Comparison of ENCODE assay signal across 19 mouse cellular contexts in genomic region chr4:142292760-142293159, GRCm38 (mm10). TPM values are rescaled to one million over a fixed set of nuclear protein-coding genes. Genes with fewer than 3 reads are reported as not detected.
DNase-seq lines count a peak whose midpoint lies in the region; ATAC-seq lines count a peak whose summit lies in the region.
"Had no signal": no experiment of that assay in that cellular context is flagged by ENCODE, and none has a peak within 500 bp of the region (broad histone marks: within the 10 kb centered on the region; RNA-seq: fewer than 3 reads in every experiment).

No protein-coding gene starts in this region.

- 56% methylated on average over 7 of the region's 7 CpGs for WGBS in hindbrain, embryonic 13.5 days
- WGBS in hindbrain, embryonic 11.5 days = 81% methylated on average over 7 of the region's 7 CpGs
- WGBS in forebrain, embryonic 12.5 days = 55% methylated on average over 7 of the region's 7 CpGs
- 52% methylated on average over 7 of the region's 7 CpGs for WGBS in hindbrain, embryonic 14.5 days
- 41% methylated on average over 7 of the region's 7 CpGs for WGBS in neural tube, embryonic 15.5 days
- 82% methylated on average over 7 of the region's 7 CpGs for WGBS in embryonic facial prominence, embryonic 10.5 days

- no peak overlapping the region for H3K4me3 ChIP-seq in hindbrain, embryonic 13.5 days
- H3K4me3 ChIP-seq in hindbrain, embryonic 11.5 days (ENCODE audit: low read depth, low read length) = no peak overlapping the region
- H3K4me3 ChIP-seq in forebrain, embryonic 12.5 days (replicated peaks) = no peak overlapping the region
- no peak overlapping the region for H3K4me3 ChIP-seq in hindbrain, embryonic 14.5 days (replicated peaks; ENCODE audit: low read length)
- H3K4me3 ChIP-seq in neural tube, embryonic 15.5 days (replicated peaks) = no peak overlapping the region
- no peak overlapping the region for H3K4me3 ChIP-seq in embryonic facial prominence, embryonic 10.5 days
- H3K4me3 ChIP-seq: heart, embryonic 10.5 days; kidney, embryonic 15.5 days; limb, embryonic 15.5 days had no signal

- H3K4me2 ChIP-seq in hindbrain, embryonic 13.5 days = no peak overlapping the region
- no peak overlapping the region for H3K4me2 ChIP-seq in hindbrain, embryonic 11.5 days (replicated peaks; ENCODE audit: low read depth, low read length)
- 0 out of 2 replicates have a peak overlapping the region, but pooled peaks have one; percentile 4 for H3K4me2 ChIP-seq in forebrain, embryonic 12.5 days
- no peak overlapping the region for H3K4me2 ChIP-seq in hindbrain, embryonic 14.5 days (replicated peaks)
- H3K4me2 ChIP-seq in neural tube, embryonic 15.5 days = no peak overlapping the region
- H3K4me2 ChIP-seq: kidney, embryonic 15.5 days; limb, embryonic 15.5 days had no signal

- DNase-seq in hindbrain, embryonic 11.5 days (ENCODE audit: low spot score) = no peak
- DNase-seq in hindbrain, embryonic 14.5 days (ENCODE audit: low spot score) = no peak
- no peak for DNase-seq in thymus, postnatal 36 days
- DNase-seq in embryonic facial prominence, embryonic 10.5 days (ENCODE audit: low spot score) = no peak
- DNase-seq: adrenal gland, postnatal 36 days; cerebellum, adult 8-10 months; embryo, embryonic 11 days; gastrocnemius, postnatal 25 days; heart, postnatal 10 days; lung, postnatal 14 days had no signal

- H3K9ac ChIP-seq in hindbrain, embryonic 13.5 days = no peak overlapping the region
- H3K9ac ChIP-seq in hindbrain, embryonic 11.5 days (ENCODE audit: low read depth, low read length) = no peak overlapping the region
- H3K9ac ChIP-seq in forebrain, embryonic 12.5 days = no peak overlapping the region
- no peak overlapping the region for H3K9ac ChIP-seq in hindbrain, embryonic 14.5 days
- no peak overlapping the region for H3K9ac ChIP-seq in neural tube, embryonic 15.5 days (replicated peaks)
- H3K9ac ChIP-seq: kidney, embryonic 15.5 days; limb, embryonic 15.5 days had no signal

- no peaks in the 10 kb centered on the region for H3K36me3 ChIP-seq in hindbrain, embryonic 13.5 days
- no peaks in the 10 kb centered on the region for H3K36me3 ChIP-seq in hindbrain, embryonic 11.5 days (ENCODE audit: control insufficient read depth, insufficient read depth, low read length)
- H3K36me3 ChIP-seq in forebrain, embryonic 12.5 days (replicated peaks) = no peaks in the 10 kb centered on the region
- H3K36me3 ChIP-seq in hindbrain, embryonic 14.5 days (replicated peaks; ENCODE audit: control insufficient read depth, insufficient read depth) = no peaks in the 10 kb centered on the region
- H3K36me3 ChIP-seq in neural tube, embryonic 15.5 days = no peaks in the 10 kb centered on the region
- H3K36me3 ChIP-seq in embryonic facial prominence, embryonic 10.5 days (replicated peaks) = no peaks in the 10 kb centered on the region
- H3K36me3 ChIP-seq: heart, embryonic 10.5 days; kidney, embryonic 15.5 days; limb, embryonic 15.5 days had no signal

- peaks cover 46% of the 10 kb centered on the region for H3K4me1 ChIP-seq in hindbrain, embryonic 13.5 days (replicated peaks)
- H3K4me1 ChIP-seq in hindbrain, embryonic 11.5 days (replicated peaks; ENCODE audit: control insufficient read depth, insufficient read depth, low read length) = no peaks in the 10 kb centered on the region
- peaks cover 34% of the 10 kb centered on the region for H3K4me1 ChIP-seq in forebrain, embryonic 12.5 days
- H3K4me1 ChIP-seq in hindbrain, embryonic 14.5 days (replicated peaks; ENCODE audit: control insufficient read depth, insufficient read depth, low read length) = peaks cover 15% of the 10 kb centered on the region; the same call in 1 of the 2 replicates
- H3K4me1 ChIP-seq in neural tube, embryonic 15.5 days = peaks cover 22% of the 10 kb centered on the region
- H3K4me1 ChIP-seq in embryonic facial prominence, embryonic 10.5 days = peaks cover 27% of the 10 kb centered on the region
- H3K4me1 ChIP-seq: limb, embryonic 15.5 days had no signal

- ATAC-seq in hindbrain, embryonic 13.5 days (ENCODE audit: low FRiP score) = peak; percentile 61
- no peak for ATAC-seq in hindbrain, embryonic 11.5 days (ENCODE audit: low FRiP score)
- ATAC-seq in forebrain, embryonic 12.5 days (ENCODE audit: low FRiP score) = peak; percentile 73; the same call in 1 of the 2 replicates
- ATAC-seq in hindbrain, embryonic 14.5 days (ENCODE audit: low FRiP score) = peak; percentile 65
- ATAC-seq in neural tube, embryonic 15.5 days (ENCODE audit: low FRiP score) = peak; percentile 53; the same call in 1 of the 2 replicates
- ATAC-seq: activated CD4-positive, CD25-positive, alpha-beta regulatory T cell, adult 4 months; Patski had no signal

- peak overlapping the region; percentile 73 for H3K27ac ChIP-seq in hindbrain, embryonic 13.5 days
- no peak overlapping the region for H3K27ac ChIP-seq in hindbrain, embryonic 11.5 days (ENCODE audit: low read depth, low read length)
- 0 out of 2 replicates have a peak overlapping the region, but pooled peaks have one; percentile 50 for H3K27ac ChIP-seq in forebrain, embryonic 12.5 days
- H3K27ac ChIP-seq in hindbrain, embryonic 14.5 days = peak overlapping the region; percentile 47
- no peak overlapping the region for H3K27ac ChIP-seq in neural tube, embryonic 15.5 days (replicated peaks)
- H3K27ac ChIP-seq in embryonic facial prominence, embryonic 10.5 days (replicated peaks) = no peak overlapping the region
- H3K27ac ChIP-seq: heart, embryonic 10.5 days; kidney, embryonic 15.5 days; limb, embryonic 15.5 days had no signal

- no peaks in the 10 kb centered on the region for H3K27me3 ChIP-seq in hindbrain, embryonic 13.5 days
- H3K27me3 ChIP-seq in hindbrain, embryonic 11.5 days (ENCODE audit: control insufficient read depth, insufficient read depth, low read length) = no peaks in the 10 kb centered on the region
- H3K27me3 ChIP-seq in forebrain, embryonic 12.5 days = no peaks in the 10 kb centered on the region
- H3K27me3 ChIP-seq in hindbrain, embryonic 14.5 days (ENCODE audit: control insufficient read depth, insufficient read depth, low read length) = no peaks in the 10 kb centered on the region
- H3K27me3 ChIP-seq in neural tube, embryonic 15.5 days (replicated peaks) = no peaks in the 10 kb centered on the region
- no peaks in the 10 kb centered on the region for H3K27me3 ChIP-seq in embryonic facial prominence, embryonic 10.5 days (replicated peaks; ENCODE audit: low read depth, poor library complexity, severe bottlenecking)
- H3K27me3 ChIP-seq: kidney, embryonic 15.5 days; limb, embryonic 15.5 days; Patski had no signal

- H3K9me3 ChIP-seq in hindbrain, embryonic 13.5 days = no peaks in the 10 kb centered on the region
- H3K9me3 ChIP-seq in hindbrain, embryonic 11.5 days (ENCODE audit: control insufficient read depth, low read length) = no peaks in the 10 kb centered on the region
- no peaks in the 10 kb centered on the region for H3K9me3 ChIP-seq in forebrain, embryonic 12.5 days
- H3K9me3 ChIP-seq in hindbrain, embryonic 14.5 days (ENCODE audit: control insufficient read depth, low read length) = no peaks in the 10 kb centered on the region
- no peaks in the 10 kb centered on the region for H3K9me3 ChIP-seq in neural tube, embryonic 15.5 days (replicated peaks)
- no peaks in the 10 kb centered on the region for H3K9me3 ChIP-seq in embryonic facial prominence, embryonic 10.5 days
- H3K9me3 ChIP-seq: heart, embryonic 10.5 days; kidney, embryonic 15.5 days; limb, embryonic 15.5 days had no signal

RNA-seq across cellular contexts. Expression of gene Kazn, which starts 53.6 kb away (rescaled TPM):
- 17.9 and 19.1 TPM in 2 replicates for polyA plus RNA-seq in hindbrain, embryonic 13.5 days (2015; fragmentation: Nextera tagmentation; extraction: Ambion mirVana)
- 11.3 and 11.8 TPM in 2 replicates for polyA plus RNA-seq in hindbrain, embryonic 11.5 days (2014; fragmentation: Nextera tagmentation; extraction: Ambion mirVana)
- 22.2 and 25.6 TPM in 2 replicates for polyA plus RNA-seq in forebrain, embryonic 12.5 days (2016; fragmentation: Nextera tagmentation; extraction: Ambion mirVana)
- 18.5 and 24.0 TPM in 2 replicates for polyA plus RNA-seq in hindbrain, embryonic 14.5 days (2014; fragmentation: Nextera tagmentation; extraction: Ambion mirVana)
- 25.4 and 25.5 TPM in 2 replicates for polyA plus RNA-seq in neural tube, embryonic 15.5 days (2015; fragmentation: Nextera tagmentation; extraction: Ambion mirVana)
- 13.3 and 13.8 TPM in 2 replicates for polyA plus RNA-seq in embryonic facial prominence, embryonic 10.5 days (2016; fragmentation: Nextera tagmentation; extraction: Ambion mirVana)
- polyA plus RNA-seq: activated CD4-positive, CD25-positive, alpha-beta regulatory T cell, adult 4 months; C2C12 had no signal

Comparison
In these comparisons a context has a peak if more than half of its experiments do, and no peak if none do; other contexts are left out.
1. H3K27ac ChIP-seq: peak in hindbrain, embryonic 13.5 days (single experiment), forebrain, embryonic 12.5 days (single experiment) and hindbrain, embryonic 14.5 days (single experiment); none in hindbrain, embryonic 11.5 days (single experiment), neural tube, embryonic 15.5 days (single experiment) and embryonic facial prominence, embryonic 10.5 days (single experiment).